Mouse (Mus musculus) neural tube, embryonic 12.5 days (tissue): Measurements from ENCODE around the gene Olfr1168. TPM values are rescaled to one million over a fixed set of nuclear protein-coding genes. Genes with fewer than 3 reads are reported as not detected.
"Not testable (repeated sequence)": the region's sequence is repeated elsewhere in the genome, so short reads cannot be mapped to it uniquely, and the experiment has no call there.

ENCODE experiments used
- ATAC-seq: fragments of 200-750 bp; cut with Nextera tagmentation; 2 replicates; pipeline ENCODE4 v1.8.0; 2017; ENCODE audit warnings: low read depth, mild to moderate bottlenecking, moderate TSS enrichment, moderate library complexity; ENCODE audit not compliant: low FRiP score
- H3K27ac ChIP-seq: fragments of 300-500 bp; sonication (generic); 2 replicates; pipeline ENCODE4 v1.5.1; 2016
- H3K27me3 ChIP-seq: fragments of 300-500 bp; sonication (generic); replicated peaks from 2 replicates; pipeline ENCODE4 v1.6.1; 2016; ENCODE audit warnings: mild to moderate bottlenecking
- H3K36me3 ChIP-seq: fragments of 300-500 bp; sonication (generic); 2 replicates; pipeline ENCODE4 v1.6.1; 2016; ENCODE audit warnings: mild to moderate bottlenecking
- H3K4me1 ChIP-seq: fragments of 300-500 bp; sonication (generic); 2 replicates; pipeline ENCODE4 v1.6.1; 2016
- H3K4me2 ChIP-seq: fragments of 300-500 bp; sonication (generic); replicated peaks from 2 replicates; pipeline ENCODE4 v1.6.1; 2016; ENCODE audit warnings: mild to moderate bottlenecking
- H3K4me3 ChIP-seq: fragments of 300-500 bp; sonication (generic); 2 replicates; pipeline ENCODE4 v1.5.1; 2016
- H3K9ac ChIP-seq: fragments of 300-500 bp; sonication (generic); 2 replicates; pipeline ENCODE4 v1.6.1; 2016; ENCODE audit warnings: mild to moderate bottlenecking
- H3K9me3 ChIP-seq: fragments of 300-500 bp; sonication (generic); 2 replicates; pipeline ENCODE4 v1.6.1; 2016; ENCODE audit warnings: mild to moderate bottlenecking
- WGBS: fragments of 180-500 bp; shearing (Covaris S2); methylation state at CpG from one replicate; pipeline ENCODE4 v1.1.7; 2016; 5-methylcytosine and 5-hydroxymethylcytosine counted together
- polyA plus RNA-seq: library from polyadenylated mRNA; unstranded; fragments of >200 nt; fragmentation: Nextera tagmentation; extraction: Ambion mirVana; gene quantifications from 2 replicates; pipeline ENCODE4 v1.2.1, GENCODE M21; 2016

The Olfr1168 gene
- polyA plus RNA-seq = not detected in 2 replicates

DNA sequence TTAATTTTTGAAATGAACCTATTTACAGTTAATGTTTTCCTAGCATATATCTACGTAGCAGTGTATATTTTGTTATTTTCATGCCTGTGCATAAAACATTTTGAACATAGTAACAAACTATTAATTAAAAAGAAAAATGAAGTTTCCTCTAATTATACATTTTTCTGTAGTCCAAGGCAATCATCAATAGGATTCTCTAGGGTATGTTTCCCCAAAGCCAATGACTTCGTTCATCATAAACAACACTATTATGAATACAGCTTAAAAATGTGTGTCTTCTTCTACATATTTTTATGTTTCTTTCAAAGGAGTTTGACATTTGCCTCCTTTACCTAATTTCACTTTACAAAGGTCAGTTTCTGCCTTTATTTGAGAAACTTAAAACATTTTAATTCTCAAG lies at the start of gene Olfr1168:
TSS of gene Olfr1168 (plus strand) at position 301 of the 400 bp plus-strand sequence.
- 90% methylated on average over 2 of the region's 2 CpGs for WGBS
- Histone ChIP-seq H3K4me3 (no peak within 1 kb of the TSS), H3K4me2 (no peak within 1 kb of the TSS), H3K4me1 (no peaks in the 10 kb centered on the region), H3K36me3 (no peaks in the 10 kb centered on the region), H3K27me3 (no peaks in the 10 kb centered on the region), H3K9ac (no peak within 1 kb of the TSS), H3K9me3 (no peaks in the 10 kb centered on the region), H3K27ac (no peak within 1 kb of the TSS)
- ATAC-seq = no peak

DNA sequence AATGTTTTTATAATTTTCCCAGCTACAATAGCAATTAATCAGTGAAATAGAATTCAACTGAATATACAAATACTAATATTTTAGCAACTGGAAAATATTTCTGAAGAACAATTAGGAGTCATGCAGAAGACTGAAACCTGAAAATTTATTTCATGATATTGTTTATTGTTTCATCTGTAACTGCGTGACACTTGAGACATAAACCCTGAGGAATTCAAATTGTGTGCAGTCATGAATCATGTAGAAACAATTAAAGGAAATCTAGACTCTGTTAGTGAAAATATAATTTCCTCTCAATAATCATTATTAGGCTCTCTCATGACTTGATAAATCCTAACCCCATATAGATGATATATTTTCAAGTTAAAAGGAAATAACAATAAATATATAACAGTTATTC lies 26.6 kb upstream of the Olfr1168 start, which contains the start of gene Olfr1167:
TSS of gene Olfr1167 (minus strand) at position 101 of the 400 bp plus-strand sequence.
- not testable (repeated sequence) for H3K9me3 ChIP-seq, ATAC-seq, H3K27ac ChIP-seq, H3K4me3 ChIP-seq, H3K27me3 ChIP-seq, H3K9ac ChIP-seq, H3K36me3 ChIP-seq, H3K4me2 ChIP-seq, H3K4me1 ChIP-seq
- 87% methylated on average over 1 of the region's 1 CpGs for WGBS

DNA sequence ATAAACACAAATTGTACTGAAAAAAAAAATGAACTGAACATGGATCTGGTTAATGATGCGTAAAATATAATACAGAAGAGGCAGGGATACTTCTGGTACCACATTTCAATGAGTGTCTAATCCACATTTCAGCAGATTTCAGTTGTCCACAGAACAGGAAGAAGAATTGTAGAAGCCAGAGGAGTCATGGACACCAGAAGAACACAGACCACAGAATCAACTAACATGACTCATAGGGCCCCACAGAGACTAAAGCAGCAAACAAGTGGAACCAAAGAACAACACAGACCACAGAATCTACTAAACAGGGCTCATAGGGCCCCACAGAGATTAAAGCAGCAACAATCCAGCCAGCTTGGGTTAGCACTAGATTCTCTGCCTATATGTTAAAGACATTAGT lies 39.1 kb downstream of the Olfr1168 start:
- 84% methylated on average over 1 of the region's 1 CpGs for WGBS
- Histone ChIP-seq H3K27ac (no peak overlapping the region), H3K36me3 (no peaks in the 10 kb centered on the region), H3K27me3 (no peaks in the 10 kb centered on the region), H3K4me2 (no peak overlapping the region), H3K9me3 (no peaks in the 10 kb centered on the region), H3K9ac (no peak overlapping the region), H3K4me3 (no peak overlapping the region), H3K4me1 (no peaks in the 10 kb centered on the region)
- ATAC-seq = no peak

- no peak within 1 kb of the TSS for H3K4me3 ChIP-seq
- no peak within 1 kb of the TSS for H3K9ac ChIP-seq
- H3K27me3 ChIP-seq = no peaks in the 10 kb centered on the region
- H3K4me1 ChIP-seq = no peaks in the 10 kb centered on the region
- WGBS = 91% methylated on average over 1 of the region's 1 CpGs
- H3K27ac ChIP-seq = no peak within 1 kb of the TSS
- H3K36me3 ChIP-seq = no peaks in the 10 kb centered on the region
- H3K9me3 ChIP-seq = no peaks in the 10 kb centered on the region
- H3K4me2 ChIP-seq = no peak within 1 kb of the TSS
- no peak for ATAC-seq
Observed at GRCm38 (mm10) chr2:88228234-88228633, 46.6 kb downstream of the Olfr1168 start, which contains the start of gene Olfr1170. Olfr1170 (minus strand) TSS chr2:88228334.

Other genes with a start within 250 kb of the Olfr1168 start
- gene Olfr1155, start 236.7 kb upstream of the Olfr1168 start, polyA plus RNA-seq = not detected in 2 replicates
- not detected in 2 replicates for gene Olfr1156, start 228.8 kb upstream of the Olfr1168 start, polyA plus RNA-seq
- not detected in 2 replicates for gene Olfr1157, start 213.6 kb upstream of the Olfr1168 start, polyA plus RNA-seq
- not detected in 2 replicates for gene Olfr74, start 207.2 kb upstream of the Olfr1168 start, polyA plus RNA-seq
- not detected in 2 replicates for gene Olfr1158, start 191.8 kb upstream of the Olfr1168 start, polyA plus RNA-seq
- gene Olfr1160, start 173.6 kb upstream of the Olfr1168 start, polyA plus RNA-seq = not detected in 2 replicates
- gene Olfr1161, start 159.1 kb upstream of the Olfr1168 start, polyA plus RNA-seq = not detected in 2 replicates
- not detected in 2 replicates for gene Olfr73, start 144.2 kb upstream of the Olfr1168 start, polyA plus RNA-seq
- gene Olfr1162, start 130.8 kb upstream of the Olfr1168 start, polyA plus RNA-seq = not detected in 2 replicates
- gene Olfr1163, start 110.0 kb upstream of the Olfr1168 start, polyA plus RNA-seq = not detected in 2 replicates
- not detected in 2 replicates for gene Olfr1164, start 87.9 kb upstream of the Olfr1168 start, polyA plus RNA-seq
- gene Olfr1166, start 53.6 kb upstream of the Olfr1168 start, polyA plus RNA-seq = not detected in 2 replicates
- not detected in 2 replicates for gene Olfr1167, start 26.7 kb upstream of the Olfr1168 start, polyA plus RNA-seq
- gene Olfr1170, start 46.5 kb downstream of the Olfr1168 start, polyA plus RNA-seq = not detected in 2 replicates
- gene Olfr1173, start 98.0 kb downstream of the Olfr1168 start, polyA plus RNA-seq = not detected in 2 replicates
- not detected in 2 replicates for gene Olfr1174-ps, start 133.3 kb downstream of the Olfr1168 start, polyA plus RNA-seq
- gene Olfr1175-ps, start 145.3 kb downstream of the Olfr1168 start, polyA plus RNA-seq = not detected in 2 replicates
- gene Olfr1176, start 154.8 kb downstream of the Olfr1168 start, polyA plus RNA-seq = not detected in 2 replicates
- not detected in 2 replicates for gene Olfr1177-ps, start 164.6 kb downstream of the Olfr1168 start, polyA plus RNA-seq
- not detected in 2 replicates for gene Olfr1178, start 205.2 kb downstream of the Olfr1168 start, polyA plus RNA-seq
- gene Olfr1179, start 224.6 kb downstream of the Olfr1168 start, polyA plus RNA-seq = not detected in 2 replicates
- gene Olfr1180, start 237.3 kb downstream of the Olfr1168 start, polyA plus RNA-seq = not detected in 2 replicates
- not detected in 2 replicates for gene Olfr1181, start 244.3 kb downstream of the Olfr1168 start, polyA plus RNA-seq